Mouse (Mus musculus) c-Kit-negative CD71-positive TER-119-positive erythroid progenitor cells, embryonic 14.5 days (primary cell): ENCODE measurements around the gene Olfr877.

ENCODE experiments used
- DNase-seq: peaks from one replicate; pipeline ENCODE4 v3.0.0-alpha.2; 2013; ENCODE audit warnings: low read depth, low spot score

Gene Olfr877

DNA sequence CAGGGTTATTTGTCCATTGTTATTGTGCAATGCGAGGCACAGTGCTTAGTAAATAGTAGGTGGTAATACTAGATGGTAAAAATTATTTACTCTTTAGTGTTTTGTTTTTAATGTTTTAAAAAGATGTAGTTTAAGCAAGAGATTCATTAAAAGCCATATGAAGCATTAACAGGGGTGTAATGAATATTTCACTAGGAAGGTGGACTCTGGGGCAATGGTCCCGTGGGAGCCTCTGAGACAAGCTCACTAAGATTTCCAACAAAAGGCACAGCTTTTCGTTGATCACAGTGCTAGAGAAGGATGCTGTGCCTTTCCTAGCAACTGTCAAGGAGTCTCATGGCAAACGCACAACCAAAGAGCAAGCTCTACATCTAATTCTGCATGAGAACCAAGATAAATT lies at the start of gene Olfr877:
Olfr877 (plus strand) TSS at position 301 of the 400 bp plus-strand sequence.
- DNase-seq: no peak

DNA sequence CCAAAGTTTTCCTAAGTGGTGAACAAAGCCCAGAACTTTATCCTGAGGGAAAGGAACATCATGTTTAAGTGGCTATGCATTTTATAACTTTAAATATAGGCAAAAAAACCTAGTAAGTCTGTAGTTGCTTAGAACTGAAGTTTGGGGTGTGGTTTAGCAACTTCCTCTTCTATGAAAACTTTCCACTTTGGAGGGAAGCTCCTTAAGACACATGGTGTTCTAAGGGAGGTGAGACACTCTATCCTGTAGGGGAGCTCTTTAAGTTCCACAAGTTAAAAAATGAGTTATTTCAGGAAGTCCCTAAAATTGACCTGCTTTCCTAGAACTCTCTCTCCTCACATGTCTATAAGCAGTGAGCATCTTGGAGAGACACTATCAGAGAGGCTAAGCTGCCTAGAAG lies 46.8 kb upstream of the Olfr877 start:
- DNase-seq: no peak

DNA sequence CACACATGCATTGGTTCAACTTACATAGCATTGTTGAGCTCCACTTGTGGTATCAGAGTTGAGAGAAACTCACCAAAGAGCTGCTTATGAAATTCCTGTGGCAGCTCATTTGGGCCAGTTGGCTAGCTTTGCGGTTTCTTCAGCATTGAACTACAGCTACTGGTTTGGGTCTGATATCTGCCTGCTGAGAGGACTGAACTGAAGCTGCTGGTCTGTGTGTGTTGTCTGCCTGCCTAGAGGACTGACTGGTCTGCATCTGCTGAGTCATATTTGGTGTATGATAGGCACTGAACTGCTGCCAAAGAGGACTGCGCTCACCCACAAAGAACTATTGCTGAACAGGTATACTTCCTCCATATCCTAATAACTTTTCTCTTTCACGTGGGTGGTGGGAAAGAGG lies 45.6 kb upstream of the Olfr877 start:
- DNase-seq: no peak

DNA sequence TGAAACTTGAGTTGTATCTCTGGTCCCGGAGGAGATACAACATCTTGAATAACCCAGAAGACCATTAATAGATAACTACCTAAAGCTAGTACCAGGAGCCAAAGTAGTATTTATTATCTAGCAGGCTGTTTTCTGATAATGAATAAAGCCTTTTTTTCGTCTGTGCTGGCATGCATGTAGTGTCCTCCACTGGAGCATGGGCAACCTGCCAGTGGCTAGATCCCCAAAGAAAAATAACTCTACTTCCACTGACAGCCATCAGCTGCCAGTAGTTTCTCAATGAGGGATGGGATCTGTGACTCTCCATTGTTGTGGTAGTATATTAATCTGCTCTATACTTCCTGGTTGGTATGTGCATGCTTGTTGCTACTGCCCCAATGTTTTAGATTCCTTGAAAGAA lies 45.1 kb upstream of the Olfr877 start:
- DNase-seq: no peak

DNA sequence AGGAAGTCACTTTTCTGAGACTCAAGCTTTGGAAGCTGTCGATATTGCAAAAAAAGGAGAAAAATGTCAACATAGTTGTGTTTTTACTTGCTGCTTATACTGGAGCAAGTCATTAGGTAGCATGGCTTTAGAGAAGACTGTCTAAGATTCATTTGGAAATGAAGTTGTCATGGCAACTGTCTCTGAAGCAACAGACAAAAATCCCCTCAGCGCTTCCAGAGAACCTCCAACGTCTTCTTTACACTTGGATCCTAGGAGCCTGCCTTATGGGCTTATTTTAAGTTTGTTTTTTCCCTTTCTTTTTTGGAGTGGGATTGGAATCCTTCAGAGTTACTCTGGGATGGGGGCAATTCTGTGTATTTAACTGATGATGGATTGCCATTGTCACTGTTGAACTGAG lies 39.4 kb upstream of the Olfr877 start:
- DNase-seq: no peak

DNA sequence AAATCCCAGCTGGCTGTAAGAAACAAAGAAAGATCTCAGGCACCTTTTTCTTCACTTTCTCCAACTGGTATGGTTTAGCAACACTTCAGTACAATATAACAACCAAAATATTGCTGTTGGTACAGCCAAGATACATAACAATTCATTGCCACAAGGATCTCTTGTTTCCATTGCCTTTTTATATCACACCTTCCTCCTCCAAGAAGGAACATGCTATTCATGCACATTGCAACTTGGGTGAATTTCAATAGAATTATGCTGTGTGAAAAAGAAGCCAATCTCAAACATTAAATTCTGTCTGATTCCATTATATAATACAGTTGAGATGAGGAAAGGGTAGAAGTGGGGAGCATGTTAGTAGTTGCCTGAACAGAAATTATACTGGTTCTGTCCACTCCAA lies 24.2 kb upstream of the Olfr877 start:
- DNase-seq: no peak

DNA sequence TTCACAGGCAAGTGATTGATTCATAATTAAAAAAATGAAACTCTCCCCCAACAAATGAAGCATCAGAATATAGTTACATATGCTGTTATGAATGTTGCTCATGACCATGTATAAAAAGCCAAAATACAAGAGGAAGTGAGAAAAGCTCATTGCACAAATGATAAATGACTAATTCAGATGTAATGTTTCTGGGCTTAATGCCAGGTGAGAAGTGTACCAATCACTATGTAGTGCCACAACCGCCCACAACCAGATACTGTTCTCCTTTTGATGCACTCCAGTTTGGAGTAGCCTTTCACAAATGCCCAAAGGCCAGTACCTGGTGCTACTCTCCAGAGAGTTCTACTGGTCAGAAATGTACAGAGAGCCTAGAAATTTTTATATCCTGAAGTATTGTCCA lies 20.7 kb upstream of the Olfr877 start:
- no peak for DNase-seq

DNA sequence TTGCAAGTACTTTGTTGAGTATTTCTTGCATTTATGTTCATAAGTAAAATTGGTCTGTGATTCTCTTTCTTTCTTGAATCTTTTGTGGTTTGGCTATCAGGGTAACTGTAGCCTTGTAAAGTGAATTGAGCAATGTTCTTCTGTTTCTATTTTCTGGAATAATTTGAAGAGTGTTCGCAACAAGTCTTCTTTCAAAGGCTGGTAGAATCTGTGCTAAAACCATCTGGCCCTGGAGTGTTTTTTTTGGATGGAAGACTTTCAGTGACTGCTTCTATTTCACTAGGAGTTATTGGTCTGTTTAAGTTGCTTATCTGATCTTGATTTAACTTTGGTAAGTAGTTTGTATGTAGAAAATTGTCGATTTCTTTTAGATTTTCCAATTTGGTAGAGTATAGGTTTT lies 4.8 kb upstream of the Olfr877 start:
- DNase-seq: no peak

DNA sequence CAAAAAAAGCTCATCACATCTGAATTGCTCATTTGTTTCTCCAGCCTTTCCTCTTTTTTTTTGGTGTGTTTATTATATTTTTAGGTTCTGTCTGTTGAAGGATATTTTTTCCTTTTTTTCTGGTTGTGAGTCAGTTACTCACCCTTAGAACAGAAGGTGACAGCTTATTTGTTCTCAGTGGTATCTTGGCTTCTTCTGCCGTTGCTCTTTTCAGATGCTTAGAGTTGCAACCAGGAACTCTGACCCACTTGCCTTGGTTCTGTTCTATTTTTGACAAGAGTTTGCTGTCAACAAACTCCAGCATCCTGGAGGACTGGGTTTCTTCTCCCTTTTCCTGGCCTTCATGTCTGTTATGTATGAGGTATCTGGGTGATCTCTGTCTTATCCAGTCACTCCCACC lies 9.3 kb downstream of the Olfr877 start:
- no peak for DNase-seq

DNA sequence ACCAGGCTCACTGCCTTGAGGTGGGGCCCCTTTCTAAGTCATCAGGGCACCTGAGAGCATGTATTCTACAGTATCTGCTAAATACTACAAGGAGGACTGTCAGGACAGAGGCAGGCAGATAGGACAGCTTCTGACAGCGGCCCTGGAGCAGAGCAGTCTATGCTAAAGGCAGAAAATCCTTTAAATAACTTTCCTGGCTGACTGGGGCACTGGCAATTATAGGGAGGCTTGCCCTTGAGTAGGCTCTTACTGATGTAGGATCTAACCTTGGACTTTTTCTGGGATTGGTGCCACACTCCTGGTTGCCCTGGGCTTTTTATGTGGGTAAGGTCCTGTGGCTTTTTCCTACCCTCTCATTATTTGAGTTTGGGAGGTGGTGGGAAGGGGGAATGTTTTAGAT lies 16.2 kb downstream of the Olfr877 start:
- no peak for DNase-seq

DNA sequence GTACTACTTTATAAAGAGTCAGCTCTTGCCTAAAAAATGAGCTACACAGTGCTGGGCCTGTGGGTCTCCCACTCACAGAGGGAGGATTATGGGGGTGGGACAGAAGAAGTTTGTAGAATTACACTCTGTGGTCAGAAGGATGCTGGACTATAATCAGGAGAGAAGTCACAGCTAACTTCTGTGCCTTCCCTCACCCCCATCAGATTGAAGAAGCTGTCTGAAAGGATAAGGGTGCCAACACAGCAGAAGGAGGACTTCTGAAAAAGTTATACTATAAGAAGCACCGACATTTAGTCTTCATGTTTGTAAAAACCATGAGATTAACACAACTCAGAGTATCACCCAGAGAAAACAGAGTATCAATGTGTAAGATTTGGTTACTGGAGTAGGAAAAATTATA lies 17.0 kb downstream of the Olfr877 start:
- no peak for DNase-seq

DNA sequence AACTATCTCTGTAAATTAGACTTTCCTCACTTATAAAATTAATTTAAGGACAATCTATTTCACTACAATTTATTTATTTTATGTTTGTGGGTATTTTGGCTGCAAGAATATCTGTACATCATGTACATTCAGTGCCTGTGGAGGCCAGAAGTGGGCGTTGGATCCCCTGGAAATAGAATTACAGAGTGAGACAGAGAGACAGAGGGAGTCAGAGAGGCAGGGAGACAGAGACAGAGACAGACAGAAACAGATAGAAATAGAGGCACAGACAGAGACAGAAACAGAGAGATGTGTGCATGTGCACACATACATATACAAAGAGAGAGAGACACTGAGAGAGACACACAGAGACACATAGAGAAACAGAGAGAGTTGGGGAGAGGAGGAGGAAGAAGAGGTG lies 17.5 kb downstream of the Olfr877 start:
- DNase-seq: no peak

DNA sequence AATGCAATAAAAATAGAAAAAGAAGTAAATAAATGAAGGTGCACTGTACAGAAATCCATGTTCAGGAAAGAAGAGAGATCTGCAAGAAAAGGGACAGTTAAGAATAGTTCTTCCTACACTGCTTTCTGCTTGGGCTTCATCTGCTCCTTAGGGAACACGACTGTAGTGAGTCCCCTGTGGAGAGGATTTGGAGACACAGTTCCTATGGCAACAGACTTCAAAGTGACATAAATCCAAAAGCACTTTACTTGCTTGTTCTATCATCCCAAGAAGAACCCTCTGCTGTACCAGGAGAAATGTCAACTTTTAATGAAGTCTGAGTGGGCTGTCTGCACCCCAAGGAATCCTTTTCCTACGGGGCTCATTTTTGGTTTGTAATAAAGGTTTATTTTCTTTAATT lies 36.9 kb downstream of the Olfr877 start:
- no peak for DNase-seq

DNA sequence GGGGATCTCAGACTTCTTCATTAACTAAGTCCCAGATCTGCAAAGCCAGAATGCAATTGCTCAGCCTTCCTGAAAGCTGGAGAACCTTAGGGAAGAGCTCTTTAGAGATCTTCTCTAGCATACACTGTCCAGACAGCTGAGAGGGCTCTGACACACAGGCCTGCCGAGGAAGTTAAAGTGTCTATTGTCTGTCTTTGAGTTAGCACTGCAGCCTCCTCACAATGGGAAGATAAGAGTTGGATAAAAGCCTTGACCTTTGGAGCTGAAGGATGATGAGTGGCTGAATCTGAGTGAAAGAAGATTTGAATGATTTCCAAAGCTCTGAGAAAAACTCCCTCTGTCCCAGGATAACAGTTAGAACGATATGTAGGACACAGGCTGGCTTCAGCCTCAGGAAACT lies 42.6 kb downstream of the Olfr877 start, which contains the start of gene Olfr145:
Olfr145 (plus strand) TSS at position 64 of the 400 bp plus-strand sequence.
- no peak for DNase-seq

DNA sequence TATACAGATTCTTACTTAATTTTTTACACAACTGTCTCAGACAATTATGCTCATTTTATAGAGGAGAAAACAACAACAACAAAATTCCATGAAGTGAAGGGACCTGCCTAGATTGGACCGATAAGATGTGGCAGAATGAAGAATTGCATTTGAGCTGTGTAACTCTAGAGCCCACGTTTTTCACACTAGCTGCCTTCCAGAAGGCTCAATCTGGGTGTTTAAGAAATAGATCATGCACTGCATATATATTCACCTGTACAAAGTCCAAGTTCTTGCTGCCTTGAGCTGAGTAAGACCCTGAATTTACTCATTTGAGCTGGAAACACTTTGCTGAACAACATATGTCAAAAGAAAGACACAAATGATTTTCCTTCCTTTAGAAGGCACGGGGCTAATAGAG lies 51.5 kb downstream of the Olfr877 start:
- no peak for DNase-seq
